Mouse (Mus musculus) retina, postnatal 1 day (tissue): ENCODE measurements around the gene Gm20696.
A peak's percentile ranks its signal among the peaks of the same experiment; 100 is the strongest.

ENCODE experiments used
- DNase-seq: peaks from one replicate; pipeline ENCODE4 v3.0.0-alpha.2; 2012

The Gm20696 gene

GRCm38 (mm10) chr6:99378997-99379710 lies 287.4 kb downstream of the Gm20696 start:
- no peak for DNase-seq

- DNase-seq = no peak
Measured at GRCm38 (mm10) chr6:99377716-99378115, 288.9 kb downstream of the Gm20696 start.

DNA sequence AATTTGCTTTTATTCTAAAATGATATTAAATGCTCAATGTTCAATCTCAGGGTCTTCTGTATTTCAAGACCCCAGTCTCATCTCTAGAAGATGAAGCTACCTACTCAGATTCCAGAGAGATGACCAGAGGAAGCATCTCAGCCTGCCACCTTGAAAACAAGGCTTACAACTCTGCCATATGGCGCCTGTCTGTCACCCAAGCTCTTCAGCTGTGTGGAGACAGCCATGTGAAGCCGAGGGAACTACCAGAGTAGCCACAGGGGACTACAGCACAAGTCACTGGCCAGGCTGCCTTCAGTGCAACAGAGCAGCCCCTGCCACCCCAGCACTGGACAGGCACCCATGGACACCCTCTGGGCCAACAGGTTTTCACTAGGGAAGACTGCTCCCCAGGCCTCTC lies 289.5 kb downstream of the Gm20696 start:
- DNase-seq = no peak

DNA sequence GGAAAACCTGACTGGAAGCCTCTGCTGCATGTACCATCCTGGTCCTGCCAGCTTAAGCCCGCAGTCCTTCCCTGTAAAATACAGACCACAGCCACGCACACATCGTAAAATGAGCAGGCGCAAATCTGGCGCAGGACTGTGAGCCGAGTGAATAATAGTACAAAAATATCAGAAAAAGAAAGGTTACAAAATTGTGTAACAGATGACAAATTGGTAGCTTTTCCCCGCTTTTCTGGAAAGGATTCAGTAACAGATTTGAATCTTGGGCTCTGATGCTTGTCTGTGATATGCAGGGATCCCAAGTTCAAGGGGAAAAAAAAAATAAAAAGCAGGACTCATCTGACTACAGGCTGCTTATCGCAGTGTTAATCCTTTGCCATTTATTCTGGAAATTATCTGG lies 289.9 kb downstream of the Gm20696 start:
- DNase-seq = no peak

DNA sequence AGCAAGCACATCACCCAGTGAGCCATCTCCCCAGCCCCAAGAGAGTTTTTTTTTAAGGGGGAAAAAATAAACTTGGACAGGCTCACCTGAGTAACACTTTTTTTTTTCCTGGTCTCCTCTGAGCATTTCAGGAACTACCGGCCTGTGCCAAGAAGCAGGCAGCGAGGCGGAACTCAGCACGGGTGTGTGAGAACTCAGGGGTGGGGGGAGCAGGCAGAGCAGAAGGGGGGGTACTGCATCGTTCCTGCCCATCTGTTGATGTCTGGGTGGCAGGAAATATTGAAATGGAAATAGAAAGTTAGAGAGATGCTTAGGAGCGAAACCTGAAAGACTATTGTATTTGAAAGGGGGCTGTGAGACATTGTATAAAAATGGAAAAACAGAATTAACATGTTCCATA lies 290.7 kb downstream of the Gm20696 start:
- no peak for DNase-seq

- no peak for DNase-seq
Measured at GRCm38 (mm10) chr6:99375376-99375775, 291.2 kb downstream of the Gm20696 start.

DNA sequence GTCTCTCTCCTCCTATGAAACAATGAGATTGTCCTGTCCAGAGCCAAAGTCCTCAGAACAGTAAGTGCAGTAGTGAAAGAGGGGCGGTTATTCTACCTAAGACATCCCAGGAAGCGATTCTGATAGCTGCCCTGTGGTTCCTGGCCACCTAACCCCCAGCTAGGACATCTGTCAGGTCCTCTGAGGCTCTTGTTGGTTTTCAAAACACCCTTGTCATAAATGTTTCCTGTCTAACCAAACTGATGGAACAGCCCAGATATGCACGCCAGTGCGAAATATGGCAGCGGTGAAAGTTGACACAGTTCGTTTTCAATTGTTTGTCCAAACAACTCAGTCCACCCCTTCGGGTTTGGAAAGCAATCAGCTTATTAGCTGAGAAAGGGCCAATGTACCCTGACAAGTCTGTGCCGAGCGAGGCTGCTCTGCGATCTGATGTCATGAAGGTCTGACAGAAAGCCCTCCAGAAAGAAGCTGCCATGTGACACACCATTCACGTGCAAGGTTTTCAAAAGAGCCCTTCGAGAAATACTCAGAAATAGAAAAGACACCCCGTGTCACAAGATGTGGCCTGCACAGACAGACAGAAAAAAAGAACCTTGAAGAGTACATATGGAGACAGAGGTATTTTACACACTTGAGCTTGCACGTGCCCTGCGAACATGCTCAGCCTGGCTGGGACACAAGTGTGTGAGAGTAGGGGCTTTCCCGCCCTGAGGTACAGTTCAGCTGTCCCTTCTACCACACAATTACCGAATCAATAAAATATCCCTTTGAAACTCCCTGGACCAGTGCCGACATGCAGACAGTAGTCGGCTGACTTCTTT lies 291.9 kb downstream of the Gm20696 start:
- peak; percentile 38 for DNase-seq

DNA sequence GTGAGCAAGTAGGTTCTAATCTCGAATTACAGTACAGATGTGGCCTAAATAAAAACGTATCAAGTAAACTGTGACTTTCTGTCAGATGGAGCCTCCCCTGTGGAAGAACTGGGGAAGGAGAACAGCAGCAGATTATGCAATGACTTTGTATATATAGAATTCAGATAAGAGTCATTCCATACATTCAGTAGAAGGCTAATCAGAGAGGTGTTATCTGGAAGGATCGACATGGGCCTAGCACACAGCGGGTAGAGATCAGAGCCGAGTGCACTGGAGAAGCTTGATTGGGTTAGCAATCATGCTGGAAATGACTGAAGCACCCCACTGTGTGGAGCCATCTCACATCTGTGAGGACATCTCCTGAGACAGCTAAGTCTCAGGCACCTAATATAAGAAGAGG lies 294.2 kb downstream of the Gm20696 start:
- no peak for DNase-seq

GRCm38 (mm10) chr6:99372016-99372415 lies 294.6 kb downstream of the Gm20696 start:
- no peak for DNase-seq

DNA sequence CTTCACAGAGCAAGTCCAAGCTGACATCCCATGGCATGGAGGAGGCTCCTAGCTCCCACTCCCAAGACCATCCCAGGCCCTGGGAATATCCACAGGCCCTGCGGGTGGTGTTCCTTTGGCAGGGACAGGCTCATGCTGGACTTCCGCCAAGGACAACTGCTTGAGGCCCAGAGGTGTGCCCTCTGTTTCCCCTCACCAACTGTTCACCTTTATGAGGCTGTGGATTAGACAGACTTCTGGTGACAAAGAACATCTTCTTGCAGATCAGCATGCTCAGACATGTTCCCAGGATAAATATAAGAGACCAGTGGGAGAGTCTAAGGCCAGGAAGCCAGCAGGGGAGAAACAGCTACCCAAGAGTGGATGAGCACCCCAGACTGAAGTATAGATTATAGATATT lies 296.7 kb downstream of the Gm20696 start:
- DNase-seq = no peak

GRCm38 (mm10) chr6:99369156-99369555 lies 297.4 kb downstream of the Gm20696 start:
- no peak for DNase-seq

- DNase-seq = no peak
Measured at GRCm38 (mm10) chr6:99368118-99368753, 298.4 kb downstream of the Gm20696 start.

DNA sequence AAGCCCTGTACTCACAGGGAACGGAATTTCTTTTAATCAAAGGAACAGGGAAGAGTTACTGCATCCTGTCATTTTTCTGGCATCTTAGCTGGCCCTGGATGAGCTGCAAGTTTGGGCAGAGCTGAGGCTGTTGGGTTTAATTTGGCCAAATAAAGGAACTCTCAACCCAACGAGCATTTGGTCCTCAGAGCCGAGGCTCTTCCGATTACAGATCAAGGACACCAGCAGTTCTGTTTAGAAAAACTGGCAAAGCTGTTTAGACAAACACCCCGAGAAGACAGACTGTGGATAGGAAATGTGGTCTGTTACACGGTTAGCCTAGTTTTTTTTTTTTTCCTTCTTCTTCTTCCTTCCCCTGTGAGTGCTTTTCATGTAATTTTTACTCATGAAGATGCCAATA lies 302.1 kb downstream of the Gm20696 start:
- no peak for DNase-seq

- DNase-seq = no peak
Measured at GRCm38 (mm10) chr6:99360581-99360980, 306.0 kb downstream of the Gm20696 start.

- no peak for DNase-seq
Measured at GRCm38 (mm10) chr6:99359765-99360499, 306.7 kb downstream of the Gm20696 start.

DNA sequence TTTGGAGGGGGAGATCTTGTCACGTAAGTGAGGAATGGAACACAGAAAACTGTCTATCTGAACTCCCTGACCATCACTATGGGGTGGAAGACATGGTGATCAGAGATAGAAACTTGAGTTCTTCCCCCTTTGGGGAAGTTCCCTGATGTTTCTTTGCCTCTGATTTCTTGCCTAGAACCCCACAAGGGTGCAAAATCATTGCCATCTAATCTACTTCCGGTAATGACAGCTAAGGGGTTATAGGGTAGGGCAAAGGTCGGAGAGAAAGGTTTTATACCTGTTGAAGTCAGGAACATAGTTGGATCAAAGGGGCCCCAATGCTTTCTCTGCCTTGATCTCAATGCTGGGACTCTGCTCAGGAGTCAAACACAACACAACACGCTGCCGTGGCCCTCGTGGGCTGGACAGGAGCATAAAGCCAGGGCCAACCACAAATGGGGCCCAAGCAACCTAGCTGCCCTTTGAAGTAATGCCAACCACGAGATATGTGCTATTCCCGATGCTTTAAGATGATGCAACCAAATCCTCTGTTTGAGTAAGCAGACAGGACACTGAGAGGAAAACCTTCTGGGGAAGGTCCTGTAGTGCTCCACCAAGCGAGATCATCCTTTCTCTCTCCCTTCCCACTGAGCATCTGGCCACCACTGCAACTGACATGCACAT lies 307.4 kb downstream of the Gm20696 start:
- no peak for DNase-seq

DNA sequence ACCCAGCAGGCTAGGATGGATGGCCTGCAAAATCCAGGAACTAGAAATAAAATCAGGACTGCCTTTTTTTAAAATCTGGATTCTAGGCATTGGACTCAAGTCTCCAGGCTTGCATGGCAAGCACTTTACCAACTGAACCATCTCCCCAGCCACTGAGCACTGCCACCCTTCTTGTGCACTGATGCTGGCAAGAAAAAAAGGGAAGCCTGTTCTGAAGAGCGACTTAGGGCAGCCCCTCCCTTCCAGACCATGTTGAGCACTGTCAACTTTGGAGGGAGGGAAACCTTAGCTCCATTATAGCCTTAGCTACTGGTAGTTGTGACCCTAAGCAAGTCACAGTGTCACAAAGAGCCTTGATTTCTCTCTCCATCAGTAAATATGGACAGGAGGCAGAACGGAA lies 308.7 kb downstream of the Gm20696 start:
- DNase-seq = no peak

DNA sequence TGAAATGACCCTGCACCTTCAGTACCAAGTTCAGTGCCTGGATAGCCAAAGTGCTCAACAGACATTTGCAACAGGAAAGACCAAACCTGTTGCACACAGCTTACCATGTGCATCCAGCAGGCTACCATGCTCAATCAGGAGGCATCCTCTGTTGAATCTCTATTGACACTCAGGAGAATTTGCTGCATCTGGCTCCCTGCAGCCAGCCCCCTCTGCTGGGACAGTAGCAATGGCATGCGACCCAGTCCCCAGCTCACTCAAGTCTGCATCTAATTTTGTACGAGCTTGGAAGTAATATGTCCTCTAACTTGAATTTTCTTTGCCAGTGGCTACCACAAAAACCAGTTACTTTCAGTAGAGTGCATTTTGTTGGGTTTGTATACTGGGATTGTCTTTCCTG lies 312.3 kb downstream of the Gm20696 start:
- DNase-seq = no peak

DNA sequence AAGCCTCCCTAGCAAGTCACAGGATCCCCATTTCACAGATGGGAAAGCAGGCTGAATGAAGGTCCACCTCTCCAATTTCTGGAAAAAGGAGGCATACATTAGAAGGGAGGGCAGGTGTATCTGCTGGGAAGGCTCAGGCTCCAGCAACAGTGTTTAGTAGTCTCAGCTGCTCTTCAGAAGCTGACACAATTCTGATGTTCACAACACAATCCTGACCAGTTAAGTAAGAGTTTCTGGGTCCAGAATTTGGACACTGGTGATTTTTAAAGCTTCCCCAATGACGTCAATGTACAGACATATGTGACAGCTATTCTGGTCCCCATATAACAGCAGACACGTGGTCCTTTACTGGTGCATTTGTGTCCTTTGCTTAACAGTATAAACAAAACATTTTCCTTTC lies 313.2 kb downstream of the Gm20696 start:
- DNase-seq = no peak

DNA sequence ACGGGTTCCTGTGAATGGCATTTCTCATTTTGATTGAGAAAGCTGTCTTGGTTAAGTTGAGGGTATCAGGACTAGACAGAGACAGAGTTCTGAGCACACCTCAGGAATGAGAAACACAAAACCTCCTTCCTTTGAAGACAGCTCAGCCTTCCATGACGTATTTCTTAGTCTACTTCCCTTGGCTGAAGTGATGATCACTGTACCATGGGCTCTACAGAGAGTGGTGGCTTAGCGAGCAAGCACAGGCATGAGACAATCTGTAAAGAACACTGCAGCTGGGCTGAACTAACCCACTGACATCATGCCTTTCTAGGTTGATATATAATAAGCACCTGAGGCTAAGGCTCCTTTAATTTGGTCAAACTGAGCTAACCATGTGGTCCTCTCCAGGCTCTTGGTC lies 316.0 kb downstream of the Gm20696 start:
- DNase-seq = no peak

GRCm38 (mm10) chr6:99350156-99350555 lies 316.4 kb downstream of the Gm20696 start:
- no peak for DNase-seq

- DNase-seq = no peak
Measured at GRCm38 (mm10) chr6:99347836-99348235, 318.8 kb downstream of the Gm20696 start.

- DNase-seq = no peak
Measured at GRCm38 (mm10) chr6:99344966-99345365, 321.6 kb downstream of the Gm20696 start.
